Mouse (Mus musculus) kidney, adult 2 months (tissue): Measurements from ENCODE around the gene Dock6. TPM values are rescaled to one million over a fixed set of nuclear protein-coding genes. Genes with fewer than 3 reads are reported as not detected.

ENCODE experiments used
- DNase-seq: peaks from one replicate; pipeline ENCODE4 v3.0.0; 2021
- H3K27ac ChIP-seq: fragments of 200-500 bp; 2 replicates; pipeline ENCODE4 v1.5.1; 2012; ENCODE audit warnings: low read depth, low read length, control low read depth, inconsistent platforms; ENCODE audit not compliant: insufficient read depth
- H3K27me3 ChIP-seq: fragments of 200-500 bp; replicated peaks from 2 replicates; pipeline ENCODE4 v1.6.1; 2012; ENCODE audit warnings: mild to moderate bottlenecking, moderate library complexity, low read length, inconsistent platforms; ENCODE audit not compliant: control insufficient read depth, insufficient read depth
- H3K36me3 ChIP-seq: fragments of 200-500 bp; 2 replicates; pipeline ENCODE4 v1.6.1; 2012; ENCODE audit warnings: mild to moderate bottlenecking, moderate library complexity, low read length, inconsistent platforms; ENCODE audit not compliant: control insufficient read depth, insufficient read depth
- H3K4me1 ChIP-seq: fragments of 200-500 bp; 2 replicates; pipeline ENCODE4 v1.6.1; 2011; ENCODE audit warnings: low read length; ENCODE audit not compliant: control insufficient read depth, insufficient read depth
- H3K4me3 ChIP-seq: fragments of 200-500 bp; 2 replicates; pipeline ENCODE4 v1.5.1; 2011; ENCODE audit warnings: mild to moderate bottlenecking, low read depth, low read length, control low read depth; ENCODE audit not compliant: insufficient read depth
- CTCF ChIP-seq: fragments of 200-500 bp; conservative IDR thresholded peaks from 2 replicates; pipeline ENCODE4 v1.5.1; 2011; ENCODE audit warnings: low read depth, mild to moderate bottlenecking, control low read depth, low read length, moderate library complexity, mixed read lengths; ENCODE audit not compliant: insufficient read depth, insufficient read length
- POLR2A ChIP-seq: fragments of 200-500 bp; IDR thresholded peaks from one replicate; pipeline ENCODE4 v1.6.1; 2011; ENCODE audit warnings: low read depth, low read length, control low read depth
- WGBS: fragments of 180-500 bp; shearing (Covaris S2); methylation state at CpG from one replicate; pipeline ENCODE4 v1.1.7; 2018; 5-methylcytosine and 5-hydroxymethylcytosine counted together
- polyA plus RNA-seq: library from polyadenylated mRNA; depleted of rRNA; stranded (reverse); fragments of >200 nt; gene quantifications from 2 replicates; pipeline ENCODE4 v1.2.3, GENCODE M21; 2012

Dock6 gene
- polyA plus RNA-seq, 1 experiment: 67.7 TPM

- H3K27me3 ChIP-seq: no peaks in the 10 kb centered on the region
- H3K36me3 ChIP-seq: no peaks in the 10 kb centered on the region
- no peaks in the 10 kb centered on the region for H3K4me1 ChIP-seq
- H3K4me3 ChIP-seq: no peak overlapping the region
- 84% methylated on average over 2 of the region's 2 CpGs for WGBS
- H3K27ac ChIP-seq: peak overlapping the region; percentile 90
- no peak for TF ChIP-seq CTCF
- no peak for TF ChIP-seq POLR2A
- DNase-seq: no peak
These were observed 5.1 kb upstream of the Dock6 start for GRCm38 (mm10) chr9:21857501-21857900.

DNA sequence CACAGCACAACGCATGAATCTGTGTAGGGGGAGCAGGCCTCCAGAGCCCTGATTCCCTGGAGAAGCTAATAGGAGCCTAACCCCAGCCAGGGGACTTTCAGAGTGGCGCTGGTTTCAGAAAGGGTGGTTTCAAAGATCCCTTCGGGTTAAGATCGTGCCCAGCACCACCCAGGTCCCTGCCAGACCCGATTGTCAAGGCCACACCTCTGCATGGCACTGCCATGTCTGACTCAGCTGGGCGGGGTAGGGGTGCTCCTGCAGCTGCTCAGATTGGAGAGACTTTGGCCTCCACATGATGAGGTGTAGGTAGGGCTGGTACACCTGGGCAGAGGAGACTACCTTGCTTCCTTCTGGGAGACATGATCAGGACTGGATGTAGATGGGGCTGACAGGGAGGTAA, 2.5 kb upstream of the Dock6 start:
- 90% methylated on average over 6 of the region's 6 CpGs for WGBS
- Histone ChIP-seq H3K4me3 (no peak overlapping the region), H3K27me3 (no peaks in the 10 kb centered on the region), H3K36me3 (no peaks in the 10 kb centered on the region), H3K27ac (no peak overlapping the region), H3K4me1 (no peaks in the 10 kb centered on the region)
- DNase-seq: no peak
- TF ChIP-seq POLR2A: no peak
- no peak for TF ChIP-seq CTCF

GRCm38 (mm10) chr9:21853961-21854360, 1.5 kb upstream of the Dock6 start:
- 69% methylated on average over 5 of the region's 5 CpGs for WGBS
- TF ChIP-seq CTCF (no peak), POLR2A (no peak)
- no peak for DNase-seq

DNA sequence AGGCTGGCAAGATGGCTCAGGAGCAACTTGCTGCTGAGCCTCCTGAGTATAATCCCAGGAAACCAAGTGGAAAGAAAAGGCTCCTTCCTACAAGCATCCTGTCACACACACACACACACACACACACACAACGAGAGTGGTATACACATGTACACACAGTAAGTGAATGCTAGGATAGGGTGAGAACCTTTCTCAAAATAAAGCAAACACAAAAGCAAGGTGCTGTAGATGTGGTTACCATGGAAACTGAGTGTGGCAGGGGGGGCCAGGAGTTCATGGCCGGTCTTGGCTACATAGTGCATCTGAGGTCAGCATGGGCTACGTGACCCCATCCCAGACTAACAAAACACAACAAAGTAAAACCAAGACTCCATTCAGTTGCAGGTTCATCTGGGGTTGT, 1.4 kb downstream of the Dock6 start:
- WGBS: 57% methylated on average over 3 of the region's 3 CpGs
- Histone ChIP-seq H3K4me3 (peak overlapping the region; percentile 83; the same call in 1 of the 2 replicates), H3K4me1 (no peaks in the 10 kb centered on the region), H3K27me3 (no peaks in the 10 kb centered on the region), H3K27ac (peak overlapping the region; percentile 59), H3K36me3 (no peaks in the 10 kb centered on the region)
- TF ChIP-seq CTCF (no peak), POLR2A (no peak)
- peak; percentile 47 for DNase-seq

More at GRCm38 (mm10) chr9:21853961-21854360, 1.5 kb upstream of the Dock6 start:
- H3K36me3 ChIP-seq: no peaks in the 10 kb centered on the region
- no peak overlapping the region for H3K27ac ChIP-seq
- no peak overlapping the region for H3K4me3 ChIP-seq
- no peaks in the 10 kb centered on the region for H3K4me1 ChIP-seq
- no peaks in the 10 kb centered on the region for H3K27me3 ChIP-seq

DNA sequence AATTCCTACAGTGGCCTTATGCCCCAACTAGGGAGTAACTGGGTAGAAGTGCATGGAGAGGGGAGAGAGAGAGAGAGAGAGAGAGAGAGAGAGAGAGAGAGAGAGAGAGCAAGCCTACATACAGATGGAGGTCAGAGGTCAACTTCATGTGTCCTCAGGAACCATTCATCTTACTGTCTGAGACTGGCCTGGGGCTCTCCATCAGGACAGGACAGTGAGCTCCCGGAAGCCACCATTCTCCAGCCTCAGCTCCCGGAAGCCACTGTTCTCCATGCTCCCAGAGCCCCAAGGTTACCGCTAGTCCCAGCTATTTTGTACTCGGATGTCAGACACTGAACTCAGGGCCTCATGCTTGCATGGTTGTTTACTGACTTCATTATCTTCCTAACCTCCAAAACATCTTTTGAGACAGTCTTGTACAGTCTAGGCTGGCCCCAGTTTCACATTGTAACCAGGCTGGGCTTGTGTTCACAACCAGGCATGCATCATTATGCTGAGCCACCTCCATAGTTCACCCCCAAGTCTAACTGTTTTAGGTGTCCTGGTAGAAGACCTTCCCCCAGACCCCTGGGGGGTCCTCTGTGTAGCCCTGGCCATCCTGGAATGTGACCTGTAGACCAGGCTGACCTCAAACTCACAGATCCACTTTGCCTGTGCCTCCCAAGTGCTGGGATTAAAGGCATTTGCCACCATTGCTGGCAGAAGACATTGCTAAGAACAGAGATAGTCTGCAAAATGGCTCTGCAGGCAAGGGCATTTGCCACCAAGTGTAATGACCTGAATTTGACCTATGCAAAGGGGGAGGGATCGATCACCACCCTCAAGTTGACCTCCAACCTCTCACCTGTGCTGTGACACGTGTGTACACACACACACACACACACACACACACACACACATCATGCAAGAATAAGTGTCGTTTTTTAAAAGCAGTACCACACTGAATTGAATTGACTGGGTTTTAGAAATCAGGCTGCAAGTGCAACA, 2.5 kb downstream of the Dock6 start:
- Histone ChIP-seq H3K27ac (peak overlapping the region; percentile 59), H3K36me3 (no peaks in the 10 kb centered on the region), H3K4me3 (no peak overlapping the region), H3K27me3 (no peaks in the 10 kb centered on the region), H3K4me1 (no peaks in the 10 kb centered on the region)
- WGBS: 64% methylated on average over 7 of the region's 7 CpGs
- peak; percentile 52 for DNase-seq
- TF ChIP-seq POLR2A: no peak
- no peak for TF ChIP-seq CTCF

GRCm38 (mm10) chr9:21847926-21848325, 4.5 kb downstream of the Dock6 start:
- no peaks in the 10 kb centered on the region for H3K27me3 ChIP-seq
- H3K27ac ChIP-seq: peak overlapping the region; percentile 72
- no peak for TF ChIP-seq CTCF
- no peak for TF ChIP-seq POLR2A
- WGBS: 60% methylated on average over 10 of the region's 10 CpGs
- no peaks in the 10 kb centered on the region; the same call in 1 of the 2 replicates for H3K36me3 ChIP-seq
- no peak overlapping the region for H3K4me3 ChIP-seq
- H3K4me1 ChIP-seq: no peaks in the 10 kb centered on the region
- no peak for DNase-seq

GRCm38 (mm10) chr9:21847425-21847824, 5.0 kb downstream of the Dock6 start:
- H3K27me3 ChIP-seq: no peaks in the 10 kb centered on the region
- peak overlapping the region; percentile 72 for H3K27ac ChIP-seq
- no peak overlapping the region for H3K4me3 ChIP-seq
- no peak for DNase-seq
- no peak for TF ChIP-seq CTCF
- no peak for TF ChIP-seq POLR2A
- H3K4me1 ChIP-seq: no peaks in the 10 kb centered on the region
- H3K36me3 ChIP-seq: no peaks in the 10 kb centered on the region; the same call in 1 of the 2 replicates
- WGBS: 47% methylated on average over 3 of the region's 3 CpGs
